Mouse (Mus musculus) heart, adult 2 months (tissue): ENCODE results near the gene Cmtr1. TPM values are rescaled to one million over a fixed set of nuclear protein-coding genes. Genes with fewer than 3 reads are reported as not detected.

Experiments
- DNase-seq, 2 experiments: peaks; one replicate each; pipeline ENCODE4 v3.0.0; 2021
- H3K27ac ChIP-seq: fragments of 200-600 bp; 2 replicates; pipeline ENCODE4 v1.8.1; 2022
- H3K27me3 ChIP-seq: fragments of 200-500 bp; 2 replicates; pipeline ENCODE4 v1.6.1; 2012; ENCODE audit warnings: mild to moderate bottlenecking, low read length, inconsistent platforms, mixed read lengths; ENCODE audit not compliant: control insufficient read depth, insufficient read depth
- H3K36me3 ChIP-seq: fragments of 200-500 bp; 2 replicates; pipeline ENCODE4 v1.6.1; 2012; ENCODE audit warnings: low read length, inconsistent platforms; ENCODE audit not compliant: control insufficient read depth, insufficient read depth
- H3K4me1 ChIP-seq: fragments of 200-500 bp; 2 replicates; pipeline ENCODE4 v1.6.1; 2011; ENCODE audit warnings: low read length; ENCODE audit not compliant: control insufficient read depth, insufficient read depth
- H3K4me3 ChIP-seq: fragments of 200-600 bp; 2 replicates; pipeline ENCODE4 v1.8.1; 2022
- H3K79me2 ChIP-seq: fragments of 200-500 bp; replicated peaks from 2 replicates; pipeline ENCODE4 v1.6.1; 2012; ENCODE audit warnings: mild to moderate bottlenecking, inconsistent platforms, low read length, moderate library complexity, mixed read lengths; ENCODE audit not compliant: control insufficient read depth, insufficient read depth
- H3K9ac ChIP-seq: fragments of 200-500 bp; 2 replicates; pipeline ENCODE4 v1.6.1; 2012; ENCODE audit warnings: low read depth, mild to moderate bottlenecking, control low read depth, inconsistent platforms, low read length, mixed read lengths
- CTCF ChIP-seq: fragments of 200-600 bp; IDR thresholded peaks from 2 replicates; pipeline ENCODE4 v1.8.1; 2022; ENCODE audit warnings: antibody characterized with exemption, mild to moderate bottlenecking, moderate library complexity
- EP300 ChIP-seq: fragments of 200-500 bp; IDR thresholded peaks from 2 replicates; pipeline ENCODE4 v1.6.1; 2011; ENCODE audit warnings: low read depth, low read length, control low read depth; ENCODE audit not compliant: insufficient read depth
- POLR2A ChIP-seq: fragments of 200-500 bp; IDR thresholded peaks from 2 replicates; pipeline ENCODE4 v1.6.1; 2011; ENCODE audit warnings: mild to moderate bottlenecking, low read depth, low read length, control low read depth; ENCODE audit not compliant: insufficient read depth
- WGBS: fragments of 180-500 bp; shearing (Covaris S2); methylation state at CpG from one replicate; pipeline ENCODE4 v1.1.7; 2018; 5-methylcytosine and 5-hydroxymethylcytosine counted together
- intact Hi-C: fragments of 180-260 bp; cut with DNase I; formaldehyde crosslinking; loops from one replicate; pipeline ENCODE4 v1.15.1; 2025
- polyA plus RNA-seq: library from polyadenylated mRNA; depleted of rRNA; stranded (reverse); fragments of >200 nt; gene quantifications from 2 replicates; pipeline ENCODE4 v1.2.3, GENCODE M21; 2012
- total RNA-seq, 2 experiments: library from RNA; stranded (reverse); gene quantifications; 2 replicates each; pipeline ENCODE4 v1.2.3; 2021

The Cmtr1 gene
- total and polyA plus RNA-seq, 3 experiments, result 24.0 to 65.4 (median 51.6) TPM

GRCm38 (mm10) chr17:29681669-29682068, 21.3 kb downstream of the Cmtr1 start:
- Histone ChIP-seq H3K4me1 (no peaks in the 10 kb centered on the region), H3K9ac (no peak overlapping the region), H3K36me3 (no peaks in the 10 kb centered on the region), H3K27ac (no peak overlapping the region), H3K79me2 (no peaks in the 10 kb centered on the region), H3K4me3 (no peak overlapping the region), H3K27me3 (no peaks in the 10 kb centered on the region)
- DNase-seq, result no peak
- intact Hi-C loops, result no loop called here
- TF ChIP-seq CTCF, result no peak
- TF ChIP-seq POLR2A, result no peak
- TF ChIP-seq EP300, result no peak
- WGBS, result 93% methylated on average over 9 of the region's 9 CpGs

GRCm38 (mm10) chr17:29682261-29682660, 21.9 kb downstream of the Cmtr1 start:
- Histone ChIP-seq H3K4me3 (no peak overlapping the region), H3K36me3 (no peaks in the 10 kb centered on the region), H3K4me1 (no peaks in the 10 kb centered on the region), H3K27ac (no peak overlapping the region), H3K9ac (no peak overlapping the region), H3K27me3 (no peaks in the 10 kb centered on the region), H3K79me2 (no peaks in the 10 kb centered on the region)
- TF ChIP-seq EP300 (no peak), POLR2A (no peak), CTCF (no peak)
- 85% methylated on average over 7 of the region's 7 CpGs for WGBS
- no peak for DNase-seq
- intact Hi-C loops, result no loop called here

GRCm38 (mm10) chr17:29683127-29683526, 22.7 kb downstream of the Cmtr1 start:
- H3K36me3 ChIP-seq, result no peaks in the 10 kb centered on the region
- no peaks in the 10 kb centered on the region for H3K27me3 ChIP-seq
- intact Hi-C loops, result no loop called here
- no peak for TF ChIP-seq CTCF
- no peak for TF ChIP-seq EP300
- no peak for TF ChIP-seq POLR2A
- H3K9ac ChIP-seq, result no peak overlapping the region
- H3K79me2 ChIP-seq, result no peaks in the 10 kb centered on the region
- no peak for DNase-seq
- H3K27ac ChIP-seq, result no peak overlapping the region
- WGBS, result 76% methylated on average over 2 of the region's 2 CpGs
- H3K4me3 ChIP-seq, result no peak overlapping the region
- H3K4me1 ChIP-seq, result no peaks in the 10 kb centered on the region

GRCm38 (mm10) chr17:29684275-29684674, 23.9 kb downstream of the Cmtr1 start:
- Histone ChIP-seq H3K4me1 (no peaks in the 10 kb centered on the region), H3K4me3 (no peak overlapping the region), H3K36me3 (peaks cover 3% of the 10 kb centered on the region; the same call in 1 of the 2 replicates), H3K79me2 (no peaks in the 10 kb centered on the region), H3K9ac (no peak overlapping the region), H3K27me3 (no peaks in the 10 kb centered on the region), H3K27ac (no peak overlapping the region)
- WGBS, result 82% methylated on average over 4 of the region's 4 CpGs
- no peak for DNase-seq
- TF ChIP-seq POLR2A, result no peak
- no peak for TF ChIP-seq CTCF
- TF ChIP-seq EP300, result no peak
- intact Hi-C loops, result no loop called here

GRCm38 (mm10) chr17:29686771-29687170, 26.4 kb downstream of the Cmtr1 start:
- no peak for DNase-seq
- H3K4me1 ChIP-seq, result no peaks in the 10 kb centered on the region
- intact Hi-C loops, result no loop called here
- H3K9ac ChIP-seq, result no peak overlapping the region
- no peak overlapping the region for H3K4me3 ChIP-seq
- no peaks in the 10 kb centered on the region for H3K79me2 ChIP-seq
- H3K27me3 ChIP-seq, result no peaks in the 10 kb centered on the region
- H3K27ac ChIP-seq, result no peak overlapping the region
- no peak for TF ChIP-seq EP300
- TF ChIP-seq CTCF, result no peak
- no peak for TF ChIP-seq POLR2A
- 91% methylated on average over 5 of the region's 5 CpGs for WGBS
- H3K36me3 ChIP-seq, result peaks cover 3% of the 10 kb centered on the region; the same call in 1 of the 2 replicates

GRCm38 (mm10) chr17:29687373-29687772, 27.0 kb downstream of the Cmtr1 start:
- 81% methylated on average over 6 of the region's 6 CpGs for WGBS
- no peak overlapping the region for H3K27ac ChIP-seq
- no peak overlapping the region for H3K9ac ChIP-seq

More at GRCm38 (mm10) chr17:29687373-29687772, 27.0 kb downstream of the Cmtr1 start:
- H3K4me1 ChIP-seq, result no peaks in the 10 kb centered on the region
- TF ChIP-seq EP300 (no peak), POLR2A (no peak), CTCF (no peak)
- no peaks in the 10 kb centered on the region for H3K27me3 ChIP-seq
- H3K79me2 ChIP-seq, result no peaks in the 10 kb centered on the region
- no peak overlapping the region for H3K4me3 ChIP-seq
- H3K36me3 ChIP-seq, result peaks cover 3% of the 10 kb centered on the region; the same call in 1 of the 2 replicates
- no peak for DNase-seq
- intact Hi-C loops, result no loop called here
